Mouse (Mus musculus): ENCODE measurements at regions not wholly inside any gene's neighbourhood (a gene's known extent, or its start where the extent isn't known, plus 50 kb on each side); places are given as distances from the start of the nearest gene placed in this dataset.
A peak's percentile ranks its signal among the peaks of the same experiment; 100 is the strongest.

DNA sequence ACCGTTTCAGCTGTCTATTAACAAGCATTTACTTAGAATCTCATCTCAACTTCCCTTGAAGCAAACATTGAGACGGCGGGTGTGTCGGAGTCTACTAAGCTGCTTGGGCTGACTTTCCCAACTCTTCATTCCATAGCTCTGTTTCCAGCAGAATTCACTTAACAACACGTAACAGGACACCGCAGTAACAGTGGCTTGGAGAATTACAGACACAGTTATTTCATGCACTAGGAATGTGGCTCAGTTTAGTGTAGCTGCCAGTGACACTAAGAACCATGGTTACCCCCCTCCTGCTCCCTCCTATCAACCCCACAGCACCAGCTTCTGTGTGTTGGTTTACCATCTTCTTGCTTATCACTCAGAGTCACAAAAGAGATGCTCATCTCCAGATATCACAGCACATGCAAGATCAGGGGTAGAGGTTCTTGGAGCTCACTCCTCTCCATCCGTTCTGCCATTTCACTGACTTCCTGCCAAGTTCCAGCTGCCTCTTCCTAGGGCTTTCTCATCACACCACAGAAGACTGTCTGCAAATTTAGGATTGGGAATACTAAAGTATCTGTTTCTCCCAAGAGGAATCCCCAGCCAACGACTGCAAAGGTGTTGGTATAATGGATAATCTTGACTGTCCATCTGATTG, 90.7 kb downstream of the Banf2 start:
- intact Hi-C loops (cut with DNase I) = no loop called here

DNA sequence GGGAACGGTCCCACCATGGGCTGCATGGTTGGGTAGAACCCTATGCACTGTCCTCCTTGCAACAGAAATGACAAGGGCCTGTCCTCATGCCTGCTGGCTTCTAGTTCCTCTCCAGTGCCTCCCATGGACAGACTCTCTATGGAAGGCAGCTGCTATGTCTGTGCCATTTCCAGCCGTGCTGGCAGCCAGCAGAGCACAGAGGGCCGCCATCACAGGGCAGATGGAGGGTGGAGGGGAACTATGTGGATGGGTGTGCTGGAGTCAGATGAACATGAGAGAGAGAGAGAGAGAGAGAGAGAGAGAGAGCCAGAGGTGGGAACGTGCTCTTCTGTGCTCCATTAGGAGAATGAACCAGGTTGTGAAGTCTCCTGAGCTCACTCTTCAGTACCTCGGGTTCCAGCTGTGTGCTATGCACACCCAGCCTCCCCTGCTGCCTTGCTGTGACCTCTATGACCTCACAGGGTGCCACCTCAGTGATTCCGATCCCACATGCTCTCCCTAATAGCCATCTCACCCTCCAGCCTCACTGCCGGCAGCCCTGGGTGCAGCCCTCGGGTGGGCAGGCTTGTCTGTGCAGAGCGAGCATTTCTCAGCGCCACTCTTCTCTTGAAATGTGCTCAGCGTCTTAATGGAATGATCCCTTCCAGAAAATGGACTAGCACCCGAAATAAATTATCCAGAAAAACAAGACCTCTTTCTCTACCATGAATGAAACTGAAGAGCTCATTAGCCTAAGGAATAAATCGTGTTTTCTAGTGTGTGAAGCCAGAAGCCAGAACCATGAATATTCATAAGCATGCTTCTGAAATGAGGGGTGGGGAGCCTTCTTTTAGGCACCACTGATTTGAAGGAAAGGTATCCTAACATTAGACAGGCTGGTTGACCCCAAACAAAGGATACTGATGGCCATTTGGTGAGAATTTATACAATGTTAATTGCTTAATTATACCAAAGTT, 94.5 kb downstream of the Banf2 start:
- DNase-seq (ENCODE audit: low spot score in 2 of 2) = peak in 1 of 2 experiments; percentile 33
- intact Hi-C loops (cut with DNase I) = no loop called here

More for the DNA sequence above, 90.7 kb downstream of the Banf2 start:
- DNase-seq (ENCODE audit: low spot score in 2 of 2) = no peak

GRCm38 (mm10) chr2:144128038-144128402, 95.2 kb downstream of the Banf2 start:
- intact Hi-C loops (cut with DNase I) = no loop called here
- DNase-seq (ENCODE audit: low spot score in 2 of 2) = no peak

DNA sequence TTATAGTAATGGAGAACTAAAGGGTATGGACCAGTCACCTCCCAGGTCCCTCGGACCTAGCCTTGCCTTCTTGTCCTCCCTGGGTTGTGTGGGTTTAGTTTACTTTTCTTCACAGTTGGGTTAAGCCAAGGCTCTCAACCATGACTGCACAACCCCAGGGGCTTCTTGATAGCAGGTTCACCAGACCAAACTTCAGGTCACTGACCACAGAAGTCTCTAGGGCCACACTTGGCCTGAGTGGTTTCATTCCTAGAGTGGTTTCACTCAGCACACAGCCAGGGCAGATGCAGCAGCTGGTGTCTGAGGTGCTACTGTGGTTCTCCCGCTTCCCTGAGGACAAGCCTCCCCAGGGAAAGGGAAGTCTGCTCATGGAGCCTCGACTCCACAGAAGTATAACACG, 95.7 kb downstream of the Banf2 start:
- intact Hi-C loops (cut with DNase I) = no loop called here
- no peak for DNase-seq (ENCODE audit: low spot score in 2 of 2)

- no peak for DNase-seq (ENCODE audit: low spot score in 2 of 2)
- intact Hi-C loops (cut with DNase I) = no loop called here
Measured at GRCm38 (mm10) chr2:144133806-144134574, 101.1 kb downstream of the Banf2 start.

DNA sequence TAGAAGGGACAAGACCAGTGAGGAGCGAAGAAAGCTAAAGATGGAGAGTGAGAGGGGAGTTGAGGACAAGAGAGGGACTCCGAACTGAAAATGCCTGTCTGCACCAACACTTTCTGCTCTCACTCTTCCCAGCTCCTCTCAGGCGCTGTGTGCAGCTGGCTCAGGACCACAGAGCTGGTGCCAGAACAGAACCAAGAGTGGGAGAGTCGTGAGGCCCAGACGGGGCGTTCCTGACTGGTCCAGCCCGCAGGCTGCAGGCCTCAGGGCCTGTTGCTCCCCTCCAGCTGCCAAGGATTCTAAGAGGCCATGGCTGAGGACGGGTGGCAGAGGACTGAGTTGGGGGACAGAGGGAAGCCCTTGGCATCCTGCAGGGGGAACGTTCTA, 101.7 kb downstream of the Banf2 start:
- intact Hi-C loops (cut with DNase I) = no loop called here
- DNase-seq (ENCODE audit: low spot score in 2 of 2) = peak; percentile 49 to 58

GRCm38 (mm10) chr2:144135586-144135985, 102.7 kb downstream of the Banf2 start:
- intact Hi-C loops (cut with DNase I) = no loop called here

GRCm38 (mm10) chr2:144143620-144144384, 110.9 kb downstream of the Banf2 start:
- intact Hi-C loops (cut with DNase I) = no loop called here
- no peak for DNase-seq (ENCODE audit: low spot score in 2 of 2)

More at GRCm38 (mm10) chr2:144135586-144135985, 102.7 kb downstream of the Banf2 start:
- no peak for DNase-seq (ENCODE audit: low spot score in 2 of 2)

DNA sequence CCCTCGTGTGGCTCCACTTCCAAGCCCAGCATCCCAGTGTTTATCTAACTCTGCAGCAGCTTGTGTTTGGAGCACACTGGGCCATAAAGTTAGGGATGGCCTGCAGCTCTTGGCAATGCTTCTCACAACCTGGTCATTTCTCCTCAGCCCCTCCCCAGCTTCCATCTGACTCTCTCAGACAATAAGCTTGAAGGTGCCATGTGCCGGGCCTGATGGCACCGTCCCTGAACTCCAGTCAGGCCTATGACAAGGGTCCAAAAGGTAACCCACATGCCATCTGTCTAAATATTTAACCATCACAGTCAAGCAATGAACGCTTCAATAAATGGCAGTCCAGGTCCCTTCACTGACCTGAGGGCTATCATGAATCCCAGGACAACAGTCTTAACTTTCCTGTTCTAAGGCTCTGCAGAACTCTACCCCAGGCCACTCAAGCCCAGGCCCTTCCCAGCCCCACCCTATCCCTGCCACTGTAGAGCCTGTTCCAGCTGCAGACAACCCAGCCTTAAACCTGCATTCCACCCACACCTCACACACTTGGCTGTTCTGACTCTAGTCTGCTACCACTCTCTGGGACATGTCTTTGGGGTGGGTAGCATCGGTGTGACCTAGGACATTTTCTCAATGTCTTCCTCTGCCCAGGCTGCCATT, 111.8 kb downstream of the Banf2 start:
- intact Hi-C loops (cut with DNase I) = no loop called here
- DNase-seq (ENCODE audit: low spot score in 2 of 2) = no peak

GRCm38 (mm10) chr2:144156456-144157211, 113.8 kb upstream of the Mgme1 start:
- intact Hi-C loops (cut with DNase I) = no loop called here
- no peak for DNase-seq (ENCODE audit: low spot score in 2 of 2)

DNA sequence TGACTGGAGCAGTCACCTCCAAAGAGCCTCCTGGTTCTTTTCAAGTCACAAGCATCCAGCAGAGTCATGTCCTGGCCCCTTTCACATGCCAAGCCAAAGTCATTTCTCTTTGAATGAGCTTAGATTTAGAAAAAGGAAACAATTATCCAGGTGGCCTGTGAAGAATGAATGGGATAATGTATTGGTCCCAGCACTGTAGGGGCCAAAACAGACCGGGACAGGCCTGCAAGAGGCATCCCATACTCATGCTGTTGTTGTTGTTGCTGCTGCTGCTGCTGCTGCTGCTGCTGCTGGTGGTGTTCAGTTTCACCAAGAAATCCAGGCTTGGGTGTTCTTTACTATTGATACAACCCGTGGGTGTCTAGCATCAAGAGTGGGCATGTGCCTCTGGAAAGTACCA, 113.1 kb upstream of the Mgme1 start:
- intact Hi-C loops (cut with DNase I) = no loop called here
- no peak for DNase-seq (ENCODE audit: low spot score in 2 of 2)

DNA sequence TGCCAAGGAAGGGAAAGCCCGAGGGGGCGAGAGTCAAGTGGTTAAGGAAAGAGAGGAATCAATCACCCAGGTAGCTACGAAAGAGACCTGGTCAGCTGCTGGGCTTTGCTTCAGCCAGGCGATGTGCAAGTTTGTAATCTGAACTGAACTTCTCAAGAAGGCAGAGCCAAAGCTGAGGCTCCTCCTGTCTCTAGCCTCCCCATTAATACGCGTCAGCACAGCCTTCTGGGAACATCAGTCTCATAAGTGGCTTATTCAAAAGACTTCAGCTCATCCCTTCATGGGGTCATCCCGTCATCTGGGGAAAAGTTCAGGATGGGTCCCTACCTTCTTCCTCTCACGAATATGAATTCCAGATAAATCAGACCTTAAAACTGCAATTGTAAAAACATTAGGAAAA, 112.2 kb upstream of the Mgme1 start:
- no peak for DNase-seq (ENCODE audit: low spot score in 2 of 2)
- intact Hi-C loops (cut with DNase I) = no loop called here

DNA sequence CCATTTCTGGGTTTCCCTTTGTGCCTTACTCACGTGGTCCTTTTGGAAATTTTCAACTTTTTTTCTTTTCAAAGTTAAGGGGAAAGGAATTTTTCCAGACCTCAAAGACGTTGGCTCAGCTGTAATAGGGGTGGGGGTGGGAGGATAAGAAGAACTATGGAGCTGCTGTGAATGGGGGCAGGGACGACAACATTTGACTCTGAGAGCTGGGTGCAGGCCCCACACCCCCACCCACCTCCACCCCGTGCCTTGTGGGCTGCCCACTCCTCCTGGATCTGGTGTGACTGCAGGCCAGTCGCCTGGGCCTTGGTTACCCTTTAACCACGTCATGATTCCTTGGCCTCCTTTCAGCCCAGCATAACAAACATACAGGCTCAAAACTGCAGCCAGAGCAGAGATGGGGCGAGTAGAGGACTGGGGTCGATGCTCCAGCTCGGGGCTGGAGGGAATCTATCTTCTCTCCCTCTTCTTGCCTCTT, 110.6 kb upstream of the Mgme1 start:
- no peak for DNase-seq (ENCODE audit: low spot score in 2 of 2)
- intact Hi-C loops (cut with DNase I) = no loop called here

DNA sequence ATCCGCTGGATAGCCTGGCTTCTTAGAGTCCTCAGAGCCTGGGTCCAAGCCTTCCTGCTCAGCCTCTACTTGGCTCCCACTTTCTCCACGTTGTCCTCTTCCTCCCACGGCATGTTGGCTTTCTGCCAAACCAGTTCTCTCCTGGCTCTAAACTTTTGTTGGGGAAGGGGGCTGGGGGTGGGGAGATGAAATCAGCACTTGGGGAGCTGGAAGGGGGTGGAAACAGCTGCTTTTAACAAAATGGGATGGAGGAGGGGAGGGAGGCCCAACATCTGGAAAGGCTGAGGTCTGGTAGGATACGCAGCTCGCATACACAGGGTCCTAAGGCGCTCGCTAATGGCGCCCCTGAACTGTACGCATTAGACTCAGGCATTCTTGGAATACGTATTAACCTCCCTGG, 110.0 kb upstream of the Mgme1 start:
- intact Hi-C loops (cut with DNase I) = no loop called here

GRCm38 (mm10) chr2:144161852-144162251, 108.6 kb upstream of the Mgme1 start:
- DNase-seq (ENCODE audit: low spot score in 2 of 2) = no peak
- intact Hi-C loops (cut with DNase I) = no loop called here

More for the DNA sequence above, 110.0 kb upstream of the Mgme1 start:
- peak in 1 of 2 experiments; percentile 33 for DNase-seq (ENCODE audit: low spot score in 2 of 2)

DNA sequence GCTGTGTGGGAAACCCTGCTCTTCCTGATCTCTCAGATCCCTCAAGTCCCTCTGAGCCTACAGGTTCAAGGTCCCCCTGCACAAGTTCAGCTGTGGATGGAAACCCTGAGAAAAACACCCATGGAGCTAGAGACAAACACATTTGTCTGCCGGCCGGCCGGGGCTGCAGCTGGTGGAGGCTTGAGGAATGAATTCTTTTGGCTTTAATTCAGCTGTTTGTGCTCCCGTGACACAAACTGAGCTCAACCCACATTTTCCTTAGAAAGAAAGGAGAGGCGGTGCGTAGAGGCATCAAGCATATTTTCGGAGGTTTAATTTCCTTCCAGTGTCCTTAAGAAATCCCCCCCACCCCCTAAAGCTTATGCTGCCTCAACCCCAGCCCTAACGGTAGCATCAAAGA, 106.4 kb upstream of the Mgme1 start:
- peak; percentile 29 to 61 for DNase-seq (ENCODE audit: low spot score in 2 of 2)
- intact Hi-C loops (cut with DNase I) = no loop called here

GRCm38 (mm10) chr2:144164986-144165821, 105.3 kb upstream of the Mgme1 start:
- peak; percentile 67 for DNase-seq (ENCODE audit: low spot score in 2 of 2)
- intact Hi-C loops (cut with DNase I) = no loop called here

Data from left cerebral cortex, postnatal 14 days (tissue).